Mouse (Mus musculus): Measurements from ENCODE around the gene Slc8a3. TPM values are rescaled to one million over a fixed set of nuclear protein-coding genes. Genes with fewer than 3 reads are reported as not detected.
"Not testable (repeated sequence)": the region's sequence is repeated elsewhere in the genome, so short reads cannot be mapped to it uniquely, and the experiment has no call there.

Gene Slc8a3
- total RNA-seq (2014; fragmentation: Nextera tagmentation): not detected in 2 replicates
- total RNA-seq (2017): not detected in 2 replicates

DNA sequence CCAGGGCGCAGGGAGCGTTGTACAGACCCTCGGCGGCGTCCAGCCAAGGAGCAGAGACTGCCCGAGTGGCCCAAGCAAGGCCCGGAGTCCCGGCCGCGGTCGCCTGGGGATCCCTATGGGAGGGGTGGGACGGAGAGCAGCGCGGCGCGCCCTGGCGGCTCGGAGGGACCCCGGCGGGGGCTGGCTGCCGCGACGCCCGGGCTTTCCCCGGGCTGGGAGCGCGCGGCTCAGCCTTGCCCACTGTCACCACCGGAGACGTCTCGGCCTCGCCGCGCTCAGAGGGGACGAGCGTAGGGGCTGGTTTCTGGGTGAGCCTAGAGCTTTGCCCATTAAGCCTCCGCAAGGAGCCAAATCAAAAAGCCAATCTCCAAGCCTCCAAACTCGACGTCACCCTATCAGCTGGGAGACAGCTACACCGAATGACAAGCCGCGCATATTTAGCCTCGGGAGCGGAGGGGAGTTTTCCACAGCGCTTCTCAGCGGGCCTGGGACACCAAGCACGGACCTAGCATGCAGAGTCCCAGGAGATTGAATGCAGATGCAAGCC lies at the start of gene Slc8a3:
Gene Slc8a3, minus strand, starts transcription at position 306 of the 547 bp plus-strand sequence.
- ATAC-seq (replicated peaks; ENCODE audit: poor library complexity, severe bottlenecking): no peak

DNA sequence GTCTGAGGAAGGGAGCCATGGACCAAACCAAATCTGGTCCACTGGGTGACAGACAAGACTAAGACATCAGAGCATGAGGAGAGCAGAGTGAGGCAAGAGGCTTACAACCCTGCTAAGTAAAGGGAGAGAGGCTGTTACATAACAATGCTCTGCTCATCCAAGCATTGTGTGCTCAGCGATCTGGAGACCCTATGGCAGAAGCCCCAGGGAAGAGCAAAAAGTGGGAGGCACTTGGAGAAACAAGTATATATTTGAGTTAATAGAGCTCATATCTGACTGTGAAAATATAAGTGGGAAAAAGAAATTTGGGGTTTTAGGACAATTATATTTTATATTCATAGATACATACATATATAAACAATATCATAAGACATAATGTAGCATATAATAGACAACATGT lies 46.4 kb upstream of the Slc8a3 start, which contains the start of gene Gm4787:
Gene Gm4787, minus strand, starts transcription at position 101 of the 400 bp plus-strand sequence.
- ATAC-seq (replicated peaks; ENCODE audit: poor library complexity, severe bottlenecking): not testable (repeated sequence)

DNA sequence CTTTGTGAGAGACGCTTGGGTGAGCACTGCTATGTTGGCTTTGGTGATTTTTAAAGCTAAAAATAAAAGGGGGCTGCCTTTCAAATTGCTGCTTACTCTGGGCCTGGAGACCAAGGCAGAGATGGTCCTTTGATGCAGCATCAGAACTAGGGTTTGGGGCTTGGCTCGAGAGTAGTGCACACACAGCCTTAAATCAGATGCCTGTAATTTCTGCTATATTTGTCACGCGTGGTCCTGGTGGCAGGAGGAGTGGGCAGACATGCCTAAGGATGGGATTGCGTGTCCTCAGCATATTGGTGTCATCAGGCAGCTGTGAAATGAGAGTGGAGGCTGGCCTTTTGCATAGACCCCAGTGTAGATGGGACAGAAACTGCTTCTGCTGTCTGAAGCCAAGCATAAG lies 861 bp upstream of the Slc8a3 start:
- ATAC-seq (replicated peaks; ENCODE audit: poor library complexity, severe bottlenecking): no peak

DNA sequence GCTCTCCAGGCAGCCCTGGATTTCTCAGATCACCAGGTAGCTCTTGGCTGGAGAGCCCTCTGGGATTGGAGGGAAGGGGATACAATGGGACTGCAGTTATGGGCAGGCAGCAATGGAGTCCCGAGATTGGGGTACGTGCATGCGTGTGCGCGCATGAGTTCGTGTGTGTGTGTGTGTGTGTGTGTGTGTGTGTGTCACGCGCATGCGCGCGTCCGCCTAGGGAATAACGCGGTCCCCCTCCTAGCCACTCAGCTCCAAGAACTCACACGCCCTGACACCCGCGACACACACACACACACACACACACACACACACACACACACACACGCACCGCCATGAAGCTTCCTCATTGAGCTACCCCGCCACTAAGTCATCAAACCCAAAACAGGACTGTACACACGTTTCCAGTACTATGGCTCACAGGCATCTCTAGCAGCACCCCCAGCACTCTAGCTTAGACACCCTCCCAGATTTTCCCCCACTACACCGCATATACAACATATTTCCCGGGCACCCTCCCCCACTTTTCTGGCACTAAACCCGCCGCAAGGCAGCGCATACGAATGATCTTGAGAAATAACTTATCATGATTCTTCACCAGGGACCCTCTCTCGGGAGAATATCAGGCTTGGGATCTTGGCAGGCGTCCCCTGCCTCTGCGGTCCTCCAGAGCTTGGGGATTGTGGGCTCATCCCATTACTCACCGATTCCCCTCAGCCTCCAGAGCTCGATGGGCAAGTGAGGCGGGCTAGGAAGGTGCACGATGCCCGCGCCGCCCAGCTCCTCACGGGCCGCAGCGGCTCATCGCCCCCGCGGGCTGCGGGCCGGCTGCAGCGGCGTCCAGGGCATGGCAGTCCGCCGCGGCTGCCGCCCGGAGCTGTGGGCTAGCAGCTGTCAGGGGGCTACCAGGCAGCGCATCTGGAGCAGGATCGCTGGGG lies 774 bp downstream of the Slc8a3 start:
- ATAC-seq (replicated peaks; ENCODE audit: poor library complexity, severe bottlenecking): no peak

DNA sequence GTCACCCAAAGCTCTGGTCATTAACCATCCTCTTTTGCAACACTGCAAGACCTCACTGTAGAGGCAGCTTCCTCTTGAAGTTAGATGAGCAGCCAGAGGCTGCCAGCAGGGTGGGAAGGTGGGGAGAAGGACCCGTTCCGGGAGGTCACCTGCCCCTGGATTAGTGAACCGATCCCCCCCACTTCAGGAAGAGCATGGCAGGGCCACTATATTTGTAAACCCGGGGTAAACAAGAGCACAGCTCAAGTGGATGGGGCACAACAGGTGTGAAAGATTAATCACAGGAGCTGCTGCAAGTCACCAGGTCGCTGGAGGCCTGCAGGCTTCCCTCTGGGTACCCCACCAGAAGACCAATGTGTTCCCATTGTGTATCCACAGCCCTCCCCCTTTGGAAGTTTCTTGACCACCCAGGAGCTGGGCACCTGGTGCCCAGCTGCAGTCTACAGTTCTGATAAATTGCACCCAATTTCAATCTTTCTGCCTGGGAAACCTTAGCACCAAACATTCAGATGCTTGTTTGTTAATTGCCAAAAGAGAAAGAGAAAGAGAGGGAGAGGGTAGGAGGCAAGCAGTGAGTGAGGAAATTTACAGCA lies 1.8 kb downstream of the Slc8a3 start:
- ATAC-seq (replicated peaks; ENCODE audit: poor library complexity, severe bottlenecking): no peak

DNA sequence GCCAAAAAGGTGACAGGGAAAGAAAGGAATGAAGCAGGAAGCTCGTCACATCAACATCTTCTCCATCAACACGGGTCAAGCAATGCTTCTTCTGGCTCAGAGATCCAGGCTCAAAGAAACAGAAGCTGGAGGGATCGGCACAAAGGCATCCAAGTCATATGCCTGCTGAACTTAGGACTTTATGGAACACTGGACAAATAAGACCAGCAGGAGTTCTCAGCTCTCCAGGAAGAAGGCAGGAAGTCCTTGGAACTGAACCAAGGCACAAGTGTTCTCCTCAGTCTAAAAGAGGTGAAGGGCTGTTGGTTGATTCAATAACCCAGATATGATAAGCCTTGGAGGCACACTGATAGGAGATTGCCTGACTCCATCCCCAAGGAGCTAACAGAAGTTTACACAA lies 8.0 kb downstream of the Slc8a3 start:
- ATAC-seq (replicated peaks; ENCODE audit: poor library complexity, severe bottlenecking): no peak

DNA sequence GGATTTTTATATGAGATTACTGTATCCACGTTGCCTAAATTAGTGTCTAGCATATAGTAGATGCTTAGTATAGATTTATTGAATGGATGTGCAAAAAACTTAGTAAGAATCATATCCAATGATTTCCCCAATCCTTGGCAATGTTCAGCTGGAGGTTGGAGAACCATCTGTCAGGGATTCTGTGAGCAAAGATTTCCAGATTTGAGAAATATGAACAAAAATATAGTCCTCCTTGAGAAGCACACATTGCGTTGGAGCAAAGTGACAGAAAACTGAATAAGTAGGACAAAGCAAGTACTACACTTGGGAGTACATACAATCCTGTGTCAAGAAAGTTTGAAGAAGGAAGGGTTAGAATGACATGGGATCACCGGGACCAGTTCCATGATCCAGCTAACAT lies 8.9 kb downstream of the Slc8a3 start:
- ATAC-seq (replicated peaks; ENCODE audit: poor library complexity, severe bottlenecking): no peak

DNA sequence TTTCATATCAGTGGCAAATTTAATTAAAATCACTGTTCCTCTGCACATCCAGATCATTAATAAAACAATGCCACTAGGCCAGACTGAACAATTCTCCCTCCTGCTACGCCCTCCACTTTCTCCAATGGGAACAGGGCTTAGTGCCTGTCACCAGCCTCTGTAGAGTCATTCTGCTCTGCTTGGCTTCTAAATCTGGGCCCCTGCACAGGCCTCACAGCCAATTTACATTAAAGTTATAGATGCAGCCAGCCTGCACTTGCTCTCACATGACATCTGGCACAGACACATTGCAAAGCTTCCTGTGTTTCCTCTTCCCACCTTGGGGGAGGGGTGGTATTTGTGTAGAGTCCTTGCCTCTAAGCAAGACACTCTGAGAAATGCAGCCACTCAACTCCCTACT lies 12.0 kb downstream of the Slc8a3 start:
- no peak for ATAC-seq (replicated peaks; ENCODE audit: poor library complexity, severe bottlenecking)

DNA sequence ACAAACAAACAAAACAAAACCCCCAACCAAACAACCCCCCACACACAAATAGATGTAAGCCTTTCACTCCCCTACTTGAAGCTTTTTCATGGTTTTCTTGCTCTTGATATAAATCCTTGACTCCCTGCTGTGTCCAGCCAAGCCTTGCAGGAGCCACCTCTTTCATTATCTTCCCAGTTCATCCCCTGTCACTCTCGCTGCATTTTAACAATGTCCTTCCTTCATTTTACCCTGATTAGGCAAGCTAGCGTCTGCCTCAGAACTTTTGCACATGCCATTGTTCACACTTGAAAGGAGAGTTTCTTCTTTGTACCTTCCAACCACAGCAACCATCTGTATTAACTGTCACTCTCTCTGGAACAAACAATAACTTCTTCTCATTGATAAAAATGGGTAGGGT lies 15.2 kb downstream of the Slc8a3 start:
- ATAC-seq (replicated peaks; ENCODE audit: poor library complexity, severe bottlenecking): no peak

DNA sequence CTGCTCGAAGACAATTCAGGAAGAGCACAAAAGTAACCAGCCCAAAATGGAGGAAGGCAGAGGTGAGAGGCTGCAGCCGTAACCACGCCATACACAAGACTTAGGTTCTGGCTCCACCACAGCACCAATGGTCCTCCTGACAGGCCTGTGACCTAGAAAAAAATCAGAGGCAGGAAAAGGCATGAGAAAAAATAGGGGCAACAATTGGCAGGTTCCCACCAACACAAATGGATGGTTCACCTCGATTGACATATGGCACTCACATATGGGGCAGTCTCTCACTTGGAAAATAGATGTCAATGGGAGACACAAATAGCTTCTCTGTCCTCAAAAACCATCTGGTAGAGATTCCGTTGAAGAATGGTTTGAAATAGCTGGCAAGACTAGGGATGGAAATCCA lies 17.0 kb downstream of the Slc8a3 start:
- no peak for ATAC-seq (replicated peaks; ENCODE audit: poor library complexity, severe bottlenecking)

DNA sequence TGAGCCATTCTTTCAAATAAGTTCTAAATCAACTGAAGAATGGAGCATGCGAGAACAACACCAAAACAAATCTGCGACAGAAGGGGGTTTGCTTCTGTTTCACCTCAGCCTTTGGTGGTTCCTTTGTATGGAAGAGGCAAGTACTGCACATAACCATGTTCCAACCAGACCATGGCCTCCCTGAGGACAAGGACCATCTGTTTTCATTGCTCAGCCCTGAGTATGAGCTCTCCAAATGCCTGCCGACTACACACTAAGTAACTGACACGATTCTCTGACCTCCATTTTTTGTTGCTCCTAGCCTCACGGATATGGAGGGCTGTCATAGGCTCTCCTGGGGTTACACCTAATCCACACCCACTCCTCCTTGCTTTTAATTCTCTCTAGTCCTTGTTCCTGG lies 29.4 kb downstream of the Slc8a3 start:
- ATAC-seq (replicated peaks; ENCODE audit: poor library complexity, severe bottlenecking): no peak

DNA sequence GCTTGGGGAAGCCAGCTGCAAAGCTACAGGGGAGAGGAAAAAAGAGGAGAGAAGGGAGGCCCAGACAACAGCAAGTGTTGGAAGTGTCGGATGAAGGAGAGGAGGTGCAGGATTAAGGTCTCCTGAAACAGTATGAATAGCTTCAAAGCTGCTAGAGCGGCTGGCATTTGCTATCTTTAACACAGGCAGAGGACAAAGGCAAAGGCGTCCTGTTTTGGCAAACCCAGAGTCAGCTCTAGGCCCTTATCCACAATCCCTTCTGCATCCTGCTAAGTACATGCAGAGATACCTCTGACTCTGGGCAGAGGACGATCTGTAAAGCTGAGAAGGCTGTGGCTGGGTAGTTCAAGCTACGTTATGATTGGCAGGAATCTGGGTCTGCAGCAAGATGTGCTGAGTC lies 38.4 kb downstream of the Slc8a3 start:
- ATAC-seq (replicated peaks; ENCODE audit: poor library complexity, severe bottlenecking): no peak

DNA sequence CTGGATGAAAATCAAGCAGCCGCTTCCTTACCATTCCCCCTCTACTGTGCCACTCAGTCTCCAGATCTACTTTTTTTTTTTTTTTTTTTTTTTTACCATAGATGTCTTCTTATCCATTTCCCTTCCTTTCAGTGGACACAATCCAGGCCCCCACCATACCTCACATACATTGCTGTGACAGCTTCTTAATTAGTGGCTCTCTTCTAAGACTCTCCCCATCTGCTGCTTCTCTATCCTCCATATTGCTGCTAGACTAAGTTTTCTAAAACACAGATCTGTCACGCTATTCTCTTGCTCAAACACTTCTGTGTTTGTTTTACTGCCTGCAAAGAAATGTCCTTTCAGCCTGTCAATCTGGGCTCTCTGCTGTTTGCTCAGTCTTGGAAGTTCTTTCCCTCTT lies 54.9 kb downstream of the Slc8a3 start:
- no peak for ATAC-seq (replicated peaks; ENCODE audit: poor library complexity, severe bottlenecking)

DNA sequence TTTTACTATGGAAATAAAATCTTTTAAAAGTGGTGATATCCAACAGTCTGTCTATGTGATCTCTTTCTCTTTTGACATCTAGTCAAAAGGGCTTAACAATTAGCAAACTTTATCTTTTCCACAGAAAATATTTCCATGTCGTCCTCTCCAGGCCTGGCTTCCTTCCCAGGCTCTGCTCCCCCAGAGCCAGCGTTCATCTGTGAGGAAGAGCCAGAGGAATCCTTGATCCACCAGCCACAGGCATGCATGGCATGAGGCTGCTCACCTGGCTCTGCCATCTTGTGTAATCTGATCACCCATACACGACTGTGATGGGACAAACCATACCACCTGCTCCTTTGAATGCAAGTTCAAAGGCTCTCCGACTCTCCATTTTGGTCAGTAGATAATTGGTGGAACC lies 58.4 kb downstream of the Slc8a3 start:
- ATAC-seq (replicated peaks; ENCODE audit: poor library complexity, severe bottlenecking): no peak

DNA sequence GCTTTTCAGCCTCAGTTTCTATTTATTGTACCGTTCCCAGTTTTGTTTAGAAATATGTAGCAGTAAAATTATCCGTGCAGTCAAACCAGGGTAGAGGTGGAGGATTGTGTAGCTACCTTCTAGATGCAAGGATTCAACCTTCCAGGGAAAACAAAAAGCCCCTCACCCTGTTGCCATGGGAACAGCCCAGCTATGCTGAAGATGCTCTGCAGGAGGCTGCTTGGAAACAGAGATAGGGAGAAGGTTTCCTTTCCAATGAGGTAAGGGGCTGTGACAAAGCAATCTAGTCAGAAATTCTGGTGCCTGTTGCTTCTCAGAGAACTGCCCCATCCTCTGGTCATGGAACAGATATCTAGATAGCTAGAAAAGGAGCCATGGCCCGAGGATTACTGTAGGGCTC lies 59.6 kb downstream of the Slc8a3 start:
- no peak for ATAC-seq (replicated peaks; ENCODE audit: poor library complexity, severe bottlenecking)

DNA sequence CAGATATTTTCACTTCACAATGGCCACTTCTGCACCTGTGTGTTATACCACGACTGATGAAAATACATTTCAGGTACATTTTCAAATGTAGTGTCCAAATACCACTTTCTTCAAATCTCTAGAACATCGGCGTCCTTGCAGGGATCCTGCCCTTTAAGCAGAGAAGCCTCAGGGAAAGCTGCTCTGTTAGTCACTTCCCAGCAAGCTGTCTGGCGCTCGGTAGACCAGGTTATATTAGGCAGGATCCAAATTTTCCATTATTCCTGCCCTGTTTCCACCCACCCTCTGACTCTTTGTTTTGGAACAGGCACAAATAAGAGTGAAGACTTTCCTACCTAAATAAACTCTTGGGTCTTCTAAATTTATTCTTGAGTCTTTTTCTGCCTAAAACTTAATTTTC lies 63.7 kb downstream of the Slc8a3 start:
- ATAC-seq (replicated peaks; ENCODE audit: poor library complexity, severe bottlenecking): no peak

DNA sequence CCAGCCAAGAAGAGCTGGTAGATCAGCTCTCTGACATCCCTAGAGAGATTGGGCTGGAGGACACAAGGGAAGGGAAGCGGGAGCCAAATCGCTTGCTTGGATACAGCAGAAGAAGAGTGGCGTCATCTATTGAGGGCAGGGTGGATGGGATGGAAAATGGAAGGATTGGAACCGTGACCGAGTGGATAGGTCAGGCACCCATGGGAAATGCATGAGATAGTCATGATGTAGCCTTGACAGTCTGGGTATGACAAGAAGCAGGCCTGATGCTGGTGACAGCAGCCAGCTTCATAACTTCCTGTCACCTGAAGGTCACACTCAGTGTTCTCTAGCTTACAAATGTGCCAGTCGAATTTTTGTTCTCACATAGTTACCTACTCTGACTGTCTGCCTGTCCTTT lies 70.2 kb downstream of the Slc8a3 start:
- ATAC-seq (replicated peaks; ENCODE audit: poor library complexity, severe bottlenecking): no peak

DNA sequence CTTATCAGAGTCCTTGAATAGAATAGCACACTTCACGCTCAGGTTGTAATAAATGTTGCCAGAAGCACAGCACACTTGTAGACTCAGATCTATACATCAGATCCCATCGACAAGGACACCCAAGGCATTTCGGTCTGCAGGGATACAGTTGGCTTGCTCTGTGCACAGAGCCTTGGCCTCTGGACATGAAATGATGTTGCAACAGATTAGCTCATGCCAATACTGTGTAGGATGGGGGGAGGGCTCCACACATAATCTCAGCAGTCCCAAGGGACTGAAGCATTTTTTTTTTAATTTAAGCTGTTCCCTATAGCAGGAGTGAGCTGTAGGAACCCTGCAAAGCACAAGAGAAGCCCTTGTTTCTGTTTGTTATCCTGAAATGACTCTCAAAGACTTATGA lies 74.8 kb downstream of the Slc8a3 start:
- no peak for ATAC-seq (replicated peaks; ENCODE audit: poor library complexity, severe bottlenecking)

DNA sequence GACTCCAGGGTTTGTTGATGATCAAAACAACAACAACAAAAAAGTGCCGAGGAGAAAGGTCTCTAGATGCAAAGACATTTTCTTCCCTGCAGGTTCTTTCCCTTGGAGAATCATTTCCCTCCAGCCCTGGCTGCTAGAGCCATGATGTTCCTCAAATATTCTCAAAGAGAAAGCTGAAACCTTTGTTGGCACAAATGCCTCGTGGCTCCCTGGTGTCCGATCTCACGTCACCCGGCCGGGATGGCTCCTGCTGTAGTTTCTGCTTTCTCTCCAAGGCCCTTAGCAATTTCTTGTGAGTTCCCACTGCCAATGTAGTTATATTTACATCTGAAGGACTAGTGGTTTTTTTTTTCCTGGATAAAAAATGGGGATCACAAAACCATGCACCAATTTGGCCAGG lies 87.6 kb downstream of the Slc8a3 start:
- ATAC-seq (replicated peaks; ENCODE audit: poor library complexity, severe bottlenecking): no peak

DNA sequence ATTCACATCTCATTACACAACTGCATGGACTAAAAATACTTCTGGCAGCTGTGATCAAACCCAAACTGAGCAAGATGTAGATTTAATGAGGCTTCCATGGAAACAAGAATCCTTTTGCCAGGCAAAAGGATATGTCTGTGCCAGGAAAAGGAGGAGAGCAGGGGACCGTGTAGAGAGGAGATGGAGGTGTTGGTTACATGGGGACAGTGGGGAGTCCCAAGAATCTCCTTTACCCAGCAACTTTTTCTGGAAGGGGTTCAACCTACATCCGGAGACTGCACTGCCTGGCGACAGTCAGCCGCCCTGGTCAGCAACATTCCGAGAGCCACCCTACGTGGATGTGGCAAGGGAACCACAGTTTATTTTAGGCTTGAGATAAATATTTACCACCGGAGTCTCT lies 88.0 kb downstream of the Slc8a3 start:
- no peak for ATAC-seq (replicated peaks; ENCODE audit: poor library complexity, severe bottlenecking)

DNA sequence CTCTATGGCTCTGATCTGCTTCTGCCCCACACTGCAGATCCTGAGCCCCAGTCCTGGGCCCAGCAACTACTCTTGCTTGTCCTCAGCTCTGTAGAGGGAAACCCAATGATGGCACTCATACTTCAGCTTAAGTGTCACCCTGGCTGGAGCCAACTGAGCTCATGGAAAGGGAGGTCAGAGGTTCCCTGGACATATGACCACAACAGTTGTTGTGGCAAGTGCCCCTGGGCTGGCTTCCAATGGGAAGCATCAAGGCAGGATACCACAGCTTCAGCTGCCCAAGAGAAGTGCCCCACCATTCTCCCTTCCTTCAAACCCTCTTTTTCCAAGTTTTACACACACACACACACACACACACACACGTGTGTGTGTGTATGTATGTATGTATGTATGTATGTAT lies 88.5 kb downstream of the Slc8a3 start:
- ATAC-seq (replicated peaks; ENCODE audit: poor library complexity, severe bottlenecking): no peak

DNA sequence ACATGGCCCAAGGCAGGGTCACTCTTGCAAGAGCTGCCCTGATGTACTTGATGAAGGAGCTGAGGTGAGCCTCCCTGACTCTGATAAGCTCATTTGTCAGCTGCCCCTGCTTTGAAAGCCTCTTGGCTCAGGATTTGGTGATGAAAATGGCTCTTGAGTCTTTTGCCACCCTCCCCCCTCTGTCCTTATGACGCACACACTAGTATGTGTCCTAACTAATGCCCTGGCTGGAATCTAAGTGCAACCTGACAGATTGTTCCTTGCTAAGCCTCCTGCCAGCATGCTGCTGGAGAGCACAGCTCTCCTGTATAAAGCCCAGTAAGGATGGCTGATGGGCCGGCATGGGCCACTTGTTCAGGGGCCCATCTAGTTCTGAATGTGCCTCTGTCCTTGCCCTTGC lies 91.3 kb downstream of the Slc8a3 start:
- ATAC-seq (replicated peaks; ENCODE audit: poor library complexity, severe bottlenecking): no peak
